Mouse (Mus musculus): Measurements from ENCODE around the gene Morn2. TPM values are rescaled to one million over a fixed set of nuclear protein-coding genes. Genes with fewer than 3 reads are reported as not detected.
"Not testable (repeated sequence)": the region's sequence is repeated elsewhere in the genome, so short reads cannot be mapped to it uniquely, and the experiment has no call there.

Gene Morn2
- polyA plus RNA-seq, 1 experiment from 2014 or later: 11.4 TPM

DNA sequence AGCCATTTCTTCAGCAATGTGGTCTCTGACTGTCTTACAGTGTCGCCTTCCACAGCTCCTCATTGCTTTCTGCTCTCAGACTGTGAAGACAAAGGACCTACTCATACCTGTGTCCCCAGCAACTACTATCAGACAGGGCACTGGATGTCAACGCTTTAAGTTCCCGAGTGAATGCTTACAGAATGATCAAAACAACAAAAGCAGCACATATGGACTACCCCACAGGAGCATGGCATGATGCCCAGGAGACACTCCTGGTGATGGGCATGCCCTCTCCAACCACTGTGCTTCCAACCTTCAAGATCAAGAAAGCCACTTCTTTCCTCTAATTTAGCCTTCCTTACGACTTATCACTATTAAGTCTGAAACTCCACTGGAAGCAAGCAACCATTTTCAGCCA lies 22.9 kb upstream of the Morn2 start:
- no peak for ATAC-seq
- TF ChIP-seq CTCF (IDR thresholded peaks at IDR 0.05; ENCODE audit: low read depth): no peak
- no peak for TF ChIP-seq EP300 (IDR thresholded peaks at IDR 0.05; ENCODE audit: low read depth)
- 88% methylated on average over 4 of the region's 4 CpGs for WGBS (ENCODE audit: insufficient replicate concordance)

DNA sequence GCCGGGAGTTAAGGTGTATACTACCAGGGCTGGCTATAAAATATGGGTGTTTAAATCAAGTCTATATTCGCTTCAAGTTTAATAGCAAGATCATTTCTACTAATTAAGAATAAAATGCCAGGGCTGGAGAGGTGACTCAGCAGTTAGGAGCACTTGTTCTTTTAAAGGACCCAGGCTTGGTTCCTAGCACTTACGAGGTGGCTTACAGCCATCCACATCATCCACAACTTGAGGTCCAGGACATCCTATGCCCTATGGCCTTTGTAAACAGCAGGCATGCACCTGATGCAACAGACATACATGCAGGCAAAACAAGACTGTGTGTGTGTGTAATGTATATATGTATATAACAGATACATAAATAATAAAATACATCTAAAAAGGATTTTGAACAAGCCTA lies 21.9 kb upstream of the Morn2 start:
- Histone ChIP-seq H3K4me3 (ENCODE audit: low read depth, low read length) (no peak overlapping the region), H3K36me3 (replicated peaks; ENCODE audit: insufficient read depth, low read length) (peaks cover 46% of the 10 kb centered on the region), H3K27ac (ENCODE audit: low read depth) (no peak overlapping the region), H3K4me2 (ENCODE audit: low read depth, low read length) (no peak overlapping the region), H3K4me1 (ENCODE audit: insufficient read depth) (0 out of 2 replicates have a peak, but pooled peaks cover 2% of the 10 kb centered on the region), H3K9ac (replicated peaks) (no peak overlapping the region), H3K27me3 (ENCODE audit: insufficient read depth, low read length) (no peaks in the 10 kb centered on the region), H3K9me3 (ENCODE audit: low read length) (peaks cover 3% of the 10 kb centered on the region; the same call in 1 of the 2 replicates)
- ATAC-seq: no peak
- 88% methylated on average over 3 of the region's 3 CpGs for WGBS (ENCODE audit: insufficient replicate concordance)
- no peak for TF ChIP-seq EP300 (IDR thresholded peaks at IDR 0.05; ENCODE audit: low read depth)
- DNase-seq: no peak

More for the DNA sequence above, 22.9 kb upstream of the Morn2 start:
- Histone ChIP-seq H3K9ac (replicated peaks) (no peak overlapping the region), H3K4me1 (ENCODE audit: insufficient read depth) (0 out of 2 replicates have a peak, but pooled peaks cover 2% of the 10 kb centered on the region), H3K4me2 (ENCODE audit: low read depth, low read length) (no peak overlapping the region), H3K27me3 (ENCODE audit: insufficient read depth, low read length) (no peaks in the 10 kb centered on the region), H3K36me3 (replicated peaks; ENCODE audit: insufficient read depth, low read length) (peaks cover 51% of the 10 kb centered on the region), H3K4me3 (ENCODE audit: low read depth, low read length) (no peak overlapping the region), H3K27ac (ENCODE audit: low read depth) (no peak overlapping the region), H3K9me3 (ENCODE audit: low read length) (peaks cover 3% of the 10 kb centered on the region; the same call in 1 of the 2 replicates)
- DNase-seq: no peak

DNA sequence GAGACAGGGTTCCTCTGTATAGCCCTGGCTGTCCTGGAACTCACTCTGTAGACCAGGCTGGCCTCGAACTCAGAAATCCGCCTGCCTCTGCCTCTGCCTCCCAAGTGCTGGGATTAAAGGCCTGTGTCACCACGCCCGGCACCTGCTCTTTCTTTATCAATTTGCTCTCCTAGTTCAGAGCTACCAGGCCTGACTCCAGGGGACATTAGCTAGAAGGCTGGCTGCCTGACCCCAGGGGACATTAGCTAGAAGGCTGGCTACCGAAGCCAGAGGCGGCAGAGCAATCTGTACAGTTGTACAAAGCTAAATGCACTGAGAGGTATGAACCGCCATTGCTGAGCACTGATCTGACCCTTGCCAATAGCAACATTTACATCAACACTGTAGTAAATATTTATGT lies 19.4 kb upstream of the Morn2 start:
- not testable (repeated sequence) for DNase-seq; H3K4me2 ChIP-seq (ENCODE audit: low read depth, low read length); H3K9me3 ChIP-seq (ENCODE audit: low read length); H3K27ac ChIP-seq (ENCODE audit: low read depth); ATAC-seq; H3K4me3 ChIP-seq (ENCODE audit: low read depth, low read length); H3K9ac ChIP-seq (replicated peaks); H3K27me3 ChIP-seq (ENCODE audit: insufficient read depth, low read length); H3K4me1 ChIP-seq (ENCODE audit: insufficient read depth)
- H3K36me3 ChIP-seq (replicated peaks; ENCODE audit: insufficient read depth, low read length): peaks cover 40% of the 10 kb centered on the region
- WGBS (ENCODE audit: insufficient replicate concordance): 91% methylated on average over 7 of the region's 7 CpGs

DNA sequence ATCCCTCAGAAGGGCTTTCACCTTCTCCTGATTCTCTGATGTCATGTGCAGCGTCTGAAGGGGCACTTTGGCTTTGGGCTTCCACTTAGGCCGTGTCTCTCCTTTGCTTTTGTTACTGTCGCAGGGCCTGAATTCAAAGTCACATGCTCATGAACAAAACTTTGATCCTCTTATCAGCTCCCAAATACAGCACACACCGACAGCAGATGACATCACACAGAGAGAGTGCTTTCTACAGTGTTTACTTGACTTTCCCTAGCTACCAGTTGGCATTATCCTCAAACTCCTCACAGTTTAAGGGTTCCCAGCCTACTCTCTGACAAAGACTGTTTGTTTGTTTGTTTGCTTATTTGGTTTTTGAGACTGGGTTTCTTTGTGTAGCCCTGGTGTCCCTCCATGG lies 11.7 kb upstream of the Morn2 start:
- WGBS (ENCODE audit: insufficient replicate concordance): 65% methylated on average over 4 of the region's 4 CpGs
- H3K27me3 ChIP-seq (ENCODE audit: insufficient read depth, low read length): no peaks in the 10 kb centered on the region
- H3K4me2 ChIP-seq (ENCODE audit: low read depth, low read length): no peak overlapping the region
- no peak for TF ChIP-seq CTCF (IDR thresholded peaks at IDR 0.05; ENCODE audit: low read depth)
- TF ChIP-seq EP300 (IDR thresholded peaks at IDR 0.05; ENCODE audit: low read depth): no peak
- DNase-seq (no peak), ATAC-seq (no peak)
- H3K4me3 ChIP-seq (ENCODE audit: low read depth, low read length): no peak overlapping the region
- no peak overlapping the region for H3K9ac ChIP-seq (replicated peaks)
- no peaks in the 10 kb centered on the region for H3K9me3 ChIP-seq (ENCODE audit: low read length)
- H3K4me1 ChIP-seq (ENCODE audit: insufficient read depth): no peaks in the 10 kb centered on the region; the same call in none of the 2 replicates
- H3K36me3 ChIP-seq (replicated peaks; ENCODE audit: insufficient read depth, low read length): peaks cover 30% of the 10 kb centered on the region
- no peak overlapping the region for H3K27ac ChIP-seq (ENCODE audit: low read depth)

DNA sequence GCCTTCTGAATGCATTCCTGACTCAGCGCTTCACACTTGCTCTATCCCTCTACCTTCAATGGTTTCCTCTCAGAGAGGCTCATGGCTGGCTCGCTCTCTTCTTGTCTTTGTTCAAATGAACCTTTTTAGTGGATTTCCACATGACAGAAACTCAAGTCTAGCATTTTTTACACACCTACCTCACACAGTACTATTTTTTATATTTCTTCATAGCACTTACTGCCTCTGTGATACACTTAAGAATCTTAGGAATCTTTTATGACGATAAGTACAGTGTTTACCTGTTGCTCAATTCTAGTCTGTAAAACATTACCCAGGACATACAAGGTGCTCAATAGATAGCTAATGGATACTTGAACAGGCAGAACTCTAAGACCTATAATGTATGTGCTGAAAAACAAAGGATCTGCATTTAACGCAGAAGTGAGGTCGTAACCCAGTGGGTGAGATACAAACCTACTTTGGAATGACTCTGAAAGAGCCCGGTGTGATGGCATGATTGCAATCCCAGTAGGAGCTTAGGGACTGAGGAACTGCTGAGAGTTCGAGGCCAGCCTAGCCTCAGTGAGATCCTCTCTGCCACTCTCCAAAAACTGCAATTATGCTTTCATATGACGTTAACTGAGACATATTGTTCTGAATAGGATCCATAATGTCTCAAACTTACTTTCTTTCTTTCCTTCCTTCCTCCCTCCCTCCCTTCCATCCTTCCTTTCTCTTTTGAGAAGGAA lies 10.5 kb upstream of the Morn2 start:
- Histone ChIP-seq H3K9me3 (ENCODE audit: low read length) (no peaks in the 10 kb centered on the region), H3K4me3 (ENCODE audit: low read depth, low read length) (no peak overlapping the region), H3K4me1 (ENCODE audit: insufficient read depth) (no peaks in the 10 kb centered on the region; the same call in none of the 2 replicates), H3K27ac (ENCODE audit: low read depth) (no peak overlapping the region), H3K4me2 (ENCODE audit: low read depth, low read length) (no peak overlapping the region), H3K36me3 (replicated peaks; ENCODE audit: insufficient read depth, low read length) (peaks cover 28% of the 10 kb centered on the region), H3K9ac (replicated peaks) (no peak overlapping the region), H3K27me3 (ENCODE audit: insufficient read depth, low read length) (no peaks in the 10 kb centered on the region)
- ATAC-seq: no peak
- WGBS (ENCODE audit: insufficient replicate concordance): 77% methylated on average over 8 of the region's 8 CpGs
- no peak for DNase-seq
- TF ChIP-seq CTCF (IDR thresholded peaks at IDR 0.05; ENCODE audit: low read depth): no peak
- no peak for TF ChIP-seq EP300 (IDR thresholded peaks at IDR 0.05; ENCODE audit: low read depth)

DNA sequence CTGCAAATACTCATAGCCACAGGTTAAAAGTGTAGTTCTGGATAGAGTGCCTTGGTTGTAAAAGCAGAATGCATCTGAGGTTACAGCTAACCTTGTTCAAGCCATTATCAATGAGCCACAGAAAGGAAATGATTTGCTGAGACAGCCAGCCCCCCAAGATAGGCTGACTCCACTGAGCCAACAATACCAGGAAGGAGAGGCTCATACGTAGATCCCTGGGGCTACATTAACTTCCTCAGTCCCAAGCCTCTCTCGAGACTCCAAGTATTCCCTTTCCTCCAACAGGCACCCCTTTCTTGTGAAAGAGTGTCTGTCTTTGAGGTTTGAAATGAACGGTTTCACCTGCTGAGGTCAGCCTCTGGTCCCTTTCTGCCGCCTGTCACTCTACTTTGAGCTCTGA lies 5.6 kb upstream of the Morn2 start:
- Histone ChIP-seq H3K27me3 (ENCODE audit: insufficient read depth, low read length) (no peaks in the 10 kb centered on the region), H3K4me2 (ENCODE audit: low read depth, low read length) (no peak overlapping the region), H3K4me3 (ENCODE audit: low read depth, low read length) (no peak overlapping the region), H3K27ac (ENCODE audit: low read depth) (no peak overlapping the region), H3K4me1 (ENCODE audit: insufficient read depth) (peaks cover 12% of the 10 kb centered on the region), H3K36me3 (replicated peaks; ENCODE audit: insufficient read depth, low read length) (peaks cover 9% of the 10 kb centered on the region; the same call in 1 of the 2 replicates), H3K9me3 (ENCODE audit: low read length) (no peaks in the 10 kb centered on the region), H3K9ac (replicated peaks) (no peak overlapping the region)
- DNase-seq (no peak), ATAC-seq (no peak)
- TF ChIP-seq EP300 (IDR thresholded peaks at IDR 0.05; ENCODE audit: low read depth) (no peak), CTCF (IDR thresholded peaks at IDR 0.05; ENCODE audit: low read depth) (no peak)
- WGBS (ENCODE audit: insufficient replicate concordance): 56% methylated on average over 4 of the region's 4 CpGs
